Mouse (Mus musculus) lung, postnatal 0 days (tissue): ENCODE results near the gene Hoxc4. TPM values are rescaled to one million over a fixed set of nuclear protein-coding genes. Genes with fewer than 3 reads are reported as not detected.

Source experiments
- ATAC-seq: fragments of 200-750 bp; cut with Nextera tagmentation; 2 replicates; pipeline ENCODE4 v1.8.0; 2017; ENCODE audit warnings: moderate library complexity
- DNase-seq: peaks from one replicate; pipeline ENCODE4 v3.0.0-alpha.2; 2016; ENCODE audit warnings: low spot score
- H3K27ac ChIP-seq: fragments of 300-500 bp; sonication (generic); 2 replicates; pipeline ENCODE4 v1.5.1; 2014; ENCODE audit warnings: antibody characterized with exemption, mild to moderate bottlenecking, low read length, mixed read lengths
- H3K27me3 ChIP-seq: fragments of 300-500 bp; sonication (generic); replicated peaks from 2 replicates; pipeline ENCODE4 v1.6.1; 2014; ENCODE audit warnings: low read length, mixed read lengths; ENCODE audit not compliant: insufficient read depth
- H3K36me3 ChIP-seq: fragments of 300-500 bp; sonication (generic); 2 replicates; pipeline ENCODE4 v1.6.1; 2014; ENCODE audit warnings: low read length, mixed read lengths; ENCODE audit not compliant: insufficient read depth
- H3K4me1 ChIP-seq: fragments of 300-500 bp; sonication (generic); 2 replicates; pipeline ENCODE4 v1.6.1; 2014; ENCODE audit warnings: antibody characterized with exemption, low read depth, low read length, mixed read lengths; ENCODE audit not compliant: insufficient read depth
- H3K4me2 ChIP-seq: fragments of 300-500 bp; sonication (generic); replicated peaks from 2 replicates; pipeline ENCODE4 v1.6.1; 2014; ENCODE audit warnings: low read depth, mild to moderate bottlenecking, low read length, moderate library complexity, mixed read lengths
- H3K4me3 ChIP-seq: fragments of 300-500 bp; sonication (generic); 2 replicates; pipeline ENCODE4 v1.5.1; 2014; ENCODE audit warnings: low read depth, low read length
- H3K9ac ChIP-seq: fragments of 300-500 bp; sonication (generic); replicated peaks from 2 replicates; pipeline ENCODE4 v1.6.1; 2014; ENCODE audit warnings: low read depth, mild to moderate bottlenecking
- H3K9me3 ChIP-seq: fragments of 300-500 bp; sonication (generic); 2 replicates; pipeline ENCODE4 v1.6.1; 2016; ENCODE audit warnings: low read length, mixed read lengths
- CTCF ChIP-seq: IDR thresholded peaks from 2 replicates; pipeline ENCODE4 v1.5.1; 2016; ENCODE audit warnings: antibody characterized with exemption, mild to moderate bottlenecking
- EP300 ChIP-seq: IDR thresholded peaks from 2 replicates; pipeline ENCODE4 v1.6.1; 2016; ENCODE audit warnings: antibody characterized with exemption, mild to moderate bottlenecking, control low read depth
- WGBS: fragments of 180-500 bp; shearing (Covaris S2); extraction: QIAGEN DNeasy Blood & Tissue Kit; methylation state at CpG from one replicate; pipeline ENCODE4 v1.1.7; 2014; 5-methylcytosine and 5-hydroxymethylcytosine counted together
- polyA plus RNA-seq: library from polyadenylated mRNA; unstranded; fragments of >200 nt; fragmentation: Nextera tagmentation; extraction: Ambion mirVana; gene quantifications from 2 replicates; pipeline ENCODE4 v1.2.1, GENCODE M21; 2015

Gene Hoxc4
- polyA plus RNA-seq, 1 experiment from 2014 or later = 0.23 TPM

DNA sequence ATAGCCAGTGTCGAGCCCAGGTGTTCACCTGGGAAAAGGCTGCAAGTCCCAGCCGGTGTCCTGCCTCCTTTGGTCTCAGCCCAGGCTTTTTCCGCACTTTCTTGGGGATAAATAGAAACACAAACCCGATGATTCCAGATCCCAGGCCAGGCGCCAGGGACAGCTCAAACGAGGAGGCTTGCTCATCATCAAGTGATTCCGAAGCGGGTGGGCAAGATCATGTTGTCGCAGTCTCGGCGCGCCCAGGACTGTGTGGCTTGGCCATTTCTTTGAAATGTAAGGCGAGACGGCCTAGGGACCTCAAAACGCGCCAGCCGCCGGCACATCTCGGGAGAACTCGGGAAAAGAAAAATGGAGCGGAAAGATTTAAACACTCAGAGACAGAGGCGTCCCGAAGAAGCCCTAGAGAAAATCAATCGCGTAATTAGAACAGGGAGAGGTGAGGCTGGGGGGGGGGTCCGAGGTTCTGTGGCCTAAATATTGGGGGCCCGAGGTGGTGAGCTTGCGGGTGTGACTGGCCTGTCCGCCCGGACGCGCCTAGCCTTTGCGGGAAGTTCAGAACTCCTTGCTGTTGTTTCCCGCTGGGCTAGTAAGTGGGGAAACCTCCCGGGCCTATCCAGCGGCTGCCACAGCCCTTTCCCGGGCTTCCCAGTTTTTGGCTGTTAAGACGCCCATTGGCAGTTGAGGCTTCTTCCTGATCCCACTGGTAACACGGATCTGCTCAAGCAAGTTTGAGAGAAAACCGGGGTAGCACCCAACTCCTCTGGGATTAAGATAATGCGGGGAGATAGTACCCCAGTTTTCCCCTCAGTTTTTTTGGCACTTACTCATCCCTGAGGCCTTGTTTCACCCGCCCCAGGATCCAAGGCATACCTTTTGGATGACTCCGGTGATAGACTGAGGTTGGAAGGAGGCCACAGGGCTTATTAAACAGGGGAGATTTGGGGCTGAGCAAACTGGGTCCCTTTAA is 8.8 kb downstream of the Hoxc4 start:
- 8% methylated on average over 43 of the region's 43 CpGs for WGBS
- no peak overlapping the region for H3K4me2 ChIP-seq
- ATAC-seq = no peak
- no peaks in the 10 kb centered on the region for H3K36me3 ChIP-seq
- no peak overlapping the region for H3K4me3 ChIP-seq
- TF ChIP-seq EP300 = no peak
- no peak for TF ChIP-seq CTCF
- no peaks in the 10 kb centered on the region for H3K4me1 ChIP-seq
- H3K27me3 ChIP-seq = peaks cover 65% of the 10 kb centered on the region
- no peak overlapping the region for H3K9ac ChIP-seq
- no peaks in the 10 kb centered on the region for H3K9me3 ChIP-seq
- no peak overlapping the region for H3K27ac ChIP-seq
- DNase-seq = no peak

GRCm38 (mm10) chr15:103028916-103029512 is 10.3 kb downstream of the Hoxc4 start:
- Histone ChIP-seq H3K27ac (no peak overlapping the region), H3K4me3 (no peak overlapping the region), H3K9ac (no peak overlapping the region), H3K27me3 (peaks cover 65% of the 10 kb centered on the region), H3K4me2 (no peak overlapping the region), H3K36me3 (no peaks in the 10 kb centered on the region), H3K9me3 (no peaks in the 10 kb centered on the region), H3K4me1 (no peaks in the 10 kb centered on the region)
- ATAC-seq (no peak), DNase-seq (no peak)
- WGBS = 33% methylated on average over 9 of the region's 9 CpGs
- TF ChIP-seq EP300 = no peak
- TF ChIP-seq CTCF = no peak

DNA sequence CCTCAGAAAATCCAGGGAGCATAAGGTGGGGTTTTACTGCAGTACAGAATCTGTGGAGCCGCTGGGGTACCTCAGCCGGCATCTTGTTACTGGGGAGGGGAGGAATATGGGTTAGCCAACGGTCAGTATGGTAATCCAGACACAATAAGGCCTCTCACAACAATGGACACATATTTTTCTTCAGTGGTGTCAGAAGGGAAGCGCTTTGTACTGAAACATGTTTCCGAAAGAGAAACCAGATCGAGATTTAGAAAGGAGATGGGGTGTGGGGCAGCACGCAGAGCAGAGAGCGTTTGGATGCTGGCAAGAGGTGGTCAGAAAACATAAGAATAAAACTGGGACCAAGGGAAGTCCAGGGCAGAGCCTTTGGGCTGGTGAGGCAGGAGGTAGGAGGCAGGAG is 11.4 kb downstream of the Hoxc4 start:
- H3K36me3 ChIP-seq = no peaks in the 10 kb centered on the region
- TF ChIP-seq CTCF = no peak
- no peak for TF ChIP-seq EP300
- H3K4me1 ChIP-seq = no peaks in the 10 kb centered on the region
- H3K27ac ChIP-seq = no peak overlapping the region
- ATAC-seq (no peak), DNase-seq (no peak)
- H3K4me2 ChIP-seq = no peak overlapping the region
- no peak overlapping the region for H3K9ac ChIP-seq
- H3K27me3 ChIP-seq = peaks cover 67% of the 10 kb centered on the region
- 21% methylated on average over 8 of the region's 8 CpGs for WGBS
- H3K4me3 ChIP-seq = no peak overlapping the region
- H3K9me3 ChIP-seq = no peaks in the 10 kb centered on the region

- WGBS = 8% methylated on average over 2 of the region's 3 CpGs
- Histone ChIP-seq H3K36me3 (no peaks in the 10 kb centered on the region), H3K27me3 (peaks cover 62% of the 10 kb centered on the region), H3K9ac (no peak overlapping the region), H3K4me1 (no peaks in the 10 kb centered on the region), H3K27ac (no peak overlapping the region), H3K4me3 (no peak overlapping the region), H3K9me3 (no peaks in the 10 kb centered on the region), H3K4me2 (no peak overlapping the region)
- no peak for DNase-seq
- no peak for ATAC-seq
- TF ChIP-seq EP300 (no peak), CTCF (no peak)
Measured at GRCm38 (mm10) chr15:103032167-103032566, 13.4 kb downstream of the Hoxc4 start.

DNA sequence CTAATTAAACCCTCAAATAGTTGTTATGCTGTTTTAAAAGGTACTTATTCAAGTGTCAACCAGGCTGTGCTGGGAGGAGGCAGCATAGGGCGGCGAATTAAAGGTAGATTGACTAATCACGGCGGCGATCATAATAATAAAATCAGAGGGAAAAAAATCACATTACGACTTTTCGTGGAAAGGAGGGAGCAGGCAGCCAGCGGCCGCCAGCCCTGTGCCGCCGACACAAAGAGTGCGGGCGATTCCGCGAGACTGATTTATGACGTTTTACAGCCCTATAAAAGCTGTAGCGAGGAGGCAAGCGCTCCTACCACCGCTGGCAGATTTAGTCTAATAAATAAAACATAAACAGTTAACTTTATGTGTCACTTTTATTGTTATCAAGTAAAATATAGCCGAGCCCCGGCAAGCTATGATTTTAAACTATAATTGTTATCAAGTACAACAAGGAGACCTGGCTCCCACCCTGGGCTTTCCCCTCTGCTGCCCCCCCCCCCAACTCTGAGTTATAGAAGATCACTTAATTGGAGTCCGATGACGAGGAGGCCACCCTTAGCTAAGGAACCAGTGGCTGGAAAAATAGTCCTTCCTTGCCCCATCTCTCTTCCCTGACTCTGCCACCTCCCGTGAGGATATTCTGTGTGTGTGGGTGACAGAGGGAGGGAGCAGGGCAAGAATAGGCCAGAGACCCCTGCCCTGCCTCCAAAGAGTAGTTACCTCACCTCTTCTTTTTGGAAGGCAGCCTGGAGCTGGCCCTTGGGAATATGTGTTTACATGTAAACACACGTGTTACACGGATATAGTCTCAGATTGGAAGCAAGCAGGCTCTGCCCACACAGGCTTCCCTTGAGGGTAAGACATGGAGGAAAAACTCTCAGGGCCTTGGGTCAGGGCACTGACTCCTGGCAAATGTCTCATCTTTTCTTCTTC is 14.2 kb downstream of the Hoxc4 start:
- Histone ChIP-seq H3K4me2 (no peak overlapping the region), H3K4me1 (no peaks in the 10 kb centered on the region), H3K27ac (no peak overlapping the region), H3K4me3 (no peak overlapping the region), H3K9ac (no peak overlapping the region), H3K36me3 (no peaks in the 10 kb centered on the region), H3K27me3 (peaks cover 60% of the 10 kb centered on the region), H3K9me3 (no peaks in the 10 kb centered on the region)
- ATAC-seq (no peak), DNase-seq (no peak)
- no peak for TF ChIP-seq EP300
- TF ChIP-seq CTCF = no peak
- WGBS = 4% methylated on average over 26 of the region's 26 CpGs
